Mouse (Mus musculus) liver, embryonic 14.5 days (tissue): ENCODE data around the gene Tsc22d1. TPM values are rescaled to one million over a fixed set of nuclear protein-coding genes. Genes with fewer than 3 reads are reported as not detected.

Experiments
- ATAC-seq: fragments of 200-750 bp; cut with Nextera tagmentation; 2 replicates; pipeline ENCODE4 v1.8.0; 2017; ENCODE audit warnings: moderate number of reproducible peaks, mild to moderate bottlenecking, moderate library complexity; ENCODE audit not compliant: insufficient read depth
- DNase-seq, 3 experiments: peaks; one replicate each; pipeline ENCODE4 v3.0.0-alpha.2; 2012 to 2013; ENCODE audit warnings: low read depth in 3 of 3, low spot score in 3 of 3
- H3K27ac ChIP-seq: fragments of 300-500 bp; sonication (generic); 2 replicates; pipeline ENCODE4 v1.5.1; 2014; ENCODE audit warnings: moderate library complexity, mild to moderate bottlenecking, control low read depth, inconsistent platforms
- H3K27me3 ChIP-seq: fragments of 300-500 bp; sonication (generic); 2 replicates; pipeline ENCODE4 v1.6.1; 2014; ENCODE audit warnings: mild to moderate bottlenecking, low read length, moderate library complexity; ENCODE audit not compliant: control insufficient read depth, insufficient read depth
- H3K36me3 ChIP-seq: fragments of 300-500 bp; sonication (generic); replicated peaks from 2 replicates; pipeline ENCODE4 v1.6.1; 2014; ENCODE audit warnings: low read depth; ENCODE audit not compliant: control insufficient read depth, insufficient read depth
- H3K4me1 ChIP-seq, 2 experiments: fragments of 200-500 bp in 1 of 2; fragments of 300-500 bp in 1 of 2; sonication (generic) in 1 of 2; replicated peaks; 2 replicates each; pipeline ENCODE4 v1.6.1; 2012 to 2014; ENCODE audit warnings: antibody characterized with exemption in 1 of 2, inconsistent platforms in 1 of 2, low read length in 1 of 2; ENCODE audit not compliant: control insufficient read depth in 2 of 2, insufficient read depth in 2 of 2
- H3K4me2 ChIP-seq: fragments of 300-500 bp; sonication (generic); 2 replicates; pipeline ENCODE4 v1.6.1; 2014; ENCODE audit warnings: low read depth, mild to moderate bottlenecking, control low read depth, moderate library complexity
- H3K4me3 ChIP-seq, 2 experiments: fragments of 200-500 bp in 1 of 2; fragments of 300-500 bp in 1 of 2; sonication (generic) in 1 of 2; 2 replicates each; pipeline ENCODE4 v1.5.1; 2012 to 2014; ENCODE audit warnings: low read depth in 2 of 2, low read length in 2 of 2, mild to moderate bottlenecking in 2 of 2, control low read depth in 1 of 2, inconsistent platforms in 1 of 2, moderate library complexity in 1 of 2; ENCODE audit not compliant: insufficient read depth in 1 of 2
- H3K9ac ChIP-seq: fragments of 300-500 bp; sonication (generic); replicated peaks from 2 replicates; pipeline ENCODE4 v1.6.1; 2014; ENCODE audit warnings: mild to moderate bottlenecking, control low read depth, moderate library complexity
- H3K9me3 ChIP-seq: fragments of 300-500 bp; sonication (generic); 2 replicates; pipeline ENCODE4 v1.6.1; 2016; ENCODE audit warnings: low read length, mixed read lengths; ENCODE audit not compliant: control insufficient read depth
- CTCF ChIP-seq: IDR thresholded peaks from 2 replicates; pipeline ENCODE4 v1.5.1; 2016; ENCODE audit warnings: antibody characterized with exemption, low read depth, control low read depth
- EP300 ChIP-seq: IDR thresholded peaks from 2 replicates; pipeline ENCODE4 v1.6.1; 2016; ENCODE audit warnings: antibody characterized with exemption, low read depth
- WGBS: fragments of 180-500 bp; shearing (Covaris S2); extraction: QIAGEN DNeasy Blood & Tissue Kit; methylation state at CpG from one replicate; pipeline ENCODE4 v1.1.7; 2014; ENCODE audit not compliant: insufficient replicate concordance; 5-methylcytosine and 5-hydroxymethylcytosine counted together
- polyA plus RNA-seq, 2 experiments: library from polyadenylated mRNA; depleted of rRNA in 1 of 2; stranded (reverse) in 1 of 2; unstranded in 1 of 2; fragments of >200 nt; fragmentation: Nextera tagmentation in 1 of 2; extraction: Ambion mirVana in 1 of 2; gene quantifications; 2 replicates each; pipeline versions ENCODE4 v1.2.1 to v1.2.3; 2012 to 2014

The Tsc22d1 gene
- polyA plus RNA-seq, 2 experiments, result 61.3 to 115 TPM

GRCm38 (mm10) chr14:76421162-76421561, 6.4 kb downstream of the Tsc22d1 start:
- ATAC-seq (no peak), DNase-seq (no peak)
- no peaks in the 10 kb centered on the region for H3K36me3 ChIP-seq
- no peak overlapping the region for H3K9ac ChIP-seq
- peaks cover 0 to 4% of the 10 kb centered on the region in 2 experiments; a peak in 1 of 4 replicates for H3K4me1 ChIP-seq
- no peak overlapping the region for H3K27ac ChIP-seq
- no peak overlapping the region for H3K4me3 ChIP-seq
- no peaks in the 10 kb centered on the region for H3K9me3 ChIP-seq
- no peak overlapping the region for H3K4me2 ChIP-seq
- peaks cover 5% of the 10 kb centered on the region for H3K27me3 ChIP-seq
- 71% methylated on average over 4 of the region's 4 CpGs for WGBS
- no peak for TF ChIP-seq EP300
- no peak for TF ChIP-seq CTCF

- no peaks in the 10 kb centered on the region for H3K36me3 ChIP-seq
- H3K27me3 ChIP-seq, result no peaks in the 10 kb centered on the region
- H3K4me2 ChIP-seq, result no peak overlapping the region
- ATAC-seq, result no peak
- H3K9me3 ChIP-seq, result no peaks in the 10 kb centered on the region
- H3K9ac ChIP-seq, result no peak overlapping the region
- peaks cover 0 to 3% of the 10 kb centered on the region in 2 experiments; a peak in 1 of 4 replicates for H3K4me1 ChIP-seq
- no peak overlapping the region for H3K27ac ChIP-seq
- DNase-seq, result no peak
- no peak overlapping the region for H3K4me3 ChIP-seq
- 73% methylated on average over 7 of the region's 7 CpGs for WGBS
- TF ChIP-seq EP300 (no peak), CTCF (no peak)
Measured at GRCm38 (mm10) chr14:76425422-76425821, 10.7 kb downstream of the Tsc22d1 start.

GRCm38 (mm10) chr14:76425986-76426530, 11.3 kb downstream of the Tsc22d1 start:
- Histone ChIP-seq H3K36me3 (no peaks in the 10 kb centered on the region), H3K4me3 (no peak overlapping the region), H3K4me2 (no peak overlapping the region), H3K9me3 (no peaks in the 10 kb centered on the region), H3K27me3 (no peaks in the 10 kb centered on the region), H3K9ac (no peak overlapping the region), H3K27ac (no peak overlapping the region), H3K4me1 (no peaks in the 10 kb centered on the region)
- WGBS, result 82% methylated on average over 21 of the region's 21 CpGs
- ATAC-seq (no peak), DNase-seq (no peak)
- TF ChIP-seq CTCF (no peak), EP300 (no peak)

- TF ChIP-seq CTCF, result no peak
- TF ChIP-seq EP300, result no peak
- Histone ChIP-seq H3K4me1 (no peaks in the 10 kb centered on the region), H3K4me3 (no peak overlapping the region), H3K4me2 (no peak overlapping the region), H3K9ac (no peak overlapping the region), H3K36me3 (no peaks in the 10 kb centered on the region), H3K9me3 (no peaks in the 10 kb centered on the region), H3K27me3 (no peaks in the 10 kb centered on the region), H3K27ac (no peak overlapping the region)
- ATAC-seq (no peak), DNase-seq (no peak)
- WGBS, result 44% methylated on average over 2 of the region's 2 CpGs
Measured at GRCm38 (mm10) chr14:76428855-76429254, 14.1 kb downstream of the Tsc22d1 start.

GRCm38 (mm10) chr14:76431918-76432317, 17.2 kb downstream of the Tsc22d1 start:
- H3K4me3 ChIP-seq, result no peak overlapping the region
- 70% methylated on average over 4 of the region's 4 CpGs for WGBS
- no peaks in the 10 kb centered on the region for H3K36me3 ChIP-seq
- ATAC-seq (no peak), DNase-seq (no peak)
- no peak overlapping the region for H3K9ac ChIP-seq
- no peaks in the 10 kb centered on the region for H3K27me3 ChIP-seq
- TF ChIP-seq CTCF, result no peak
- no peak for TF ChIP-seq EP300
- no peak overlapping the region for H3K4me2 ChIP-seq
- no peaks in the 10 kb centered on the region for H3K9me3 ChIP-seq
- no peaks in the 10 kb centered on the region for H3K4me1 ChIP-seq
- H3K27ac ChIP-seq, result no peak overlapping the region
